Mouse (Mus musculus) T-helper 17 cell (primary cell): ENCODE data around the gene Anapc15-ps.

ENCODE experiments used
- in situ Hi-C, 2 experiments: fragments of 300-600 bp; cut with MboI, MseI; formaldehyde crosslinking; loops; 1 replicate in 1 of 2; 2 replicates in 1 of 2; pipeline ENCODE4 v1.15.1; 2025; ENCODE audit warnings: high pct_unique_total_duplicates in 2 of 2

Anapc15-ps gene

DNA sequence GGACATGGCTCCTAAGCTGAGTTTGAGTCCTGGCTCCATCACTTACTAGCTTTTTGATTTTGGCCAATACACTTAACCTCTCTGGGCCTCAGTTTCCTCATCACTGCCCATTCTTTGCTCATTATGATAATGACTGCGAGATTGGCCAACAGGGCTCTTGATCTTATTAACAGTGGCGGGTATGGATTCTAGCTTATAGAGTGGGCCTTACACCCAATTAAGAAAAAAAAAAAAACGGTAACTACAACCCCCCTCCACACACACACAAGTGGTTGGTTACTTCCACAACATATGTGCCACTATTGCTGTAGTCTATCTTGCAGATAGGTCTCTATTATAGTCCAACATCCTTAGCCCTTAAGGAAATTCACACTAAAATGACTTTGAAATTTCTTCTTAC is at the start of gene Anapc15-ps:
Gene Anapc15-ps (minus strand): TSS at position 101 of the 400 bp plus-strand sequence.
- in situ Hi-C loops: no loop called here

DNA sequence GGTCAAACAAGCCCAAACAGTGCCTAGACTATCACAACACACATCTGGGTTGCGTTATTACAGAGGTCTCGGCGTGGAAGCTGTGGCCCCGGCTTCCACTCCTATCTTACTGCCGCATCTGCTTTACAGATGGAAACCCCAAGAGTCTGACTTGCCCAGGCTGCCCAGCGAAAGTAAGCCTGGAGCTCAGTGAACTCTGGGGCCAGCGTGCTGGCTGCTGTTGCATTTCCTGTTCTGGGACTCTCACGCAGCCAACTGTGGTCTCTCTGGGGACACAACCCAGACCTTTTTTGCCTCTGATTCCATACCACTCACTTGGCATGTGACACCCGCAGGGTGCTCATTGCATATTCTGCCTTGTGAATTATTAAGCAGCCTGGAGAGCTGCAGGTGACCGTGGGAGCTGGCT is 49.0 kb upstream of the Anapc15-ps start:
- in situ Hi-C loops: no loop called here

DNA sequence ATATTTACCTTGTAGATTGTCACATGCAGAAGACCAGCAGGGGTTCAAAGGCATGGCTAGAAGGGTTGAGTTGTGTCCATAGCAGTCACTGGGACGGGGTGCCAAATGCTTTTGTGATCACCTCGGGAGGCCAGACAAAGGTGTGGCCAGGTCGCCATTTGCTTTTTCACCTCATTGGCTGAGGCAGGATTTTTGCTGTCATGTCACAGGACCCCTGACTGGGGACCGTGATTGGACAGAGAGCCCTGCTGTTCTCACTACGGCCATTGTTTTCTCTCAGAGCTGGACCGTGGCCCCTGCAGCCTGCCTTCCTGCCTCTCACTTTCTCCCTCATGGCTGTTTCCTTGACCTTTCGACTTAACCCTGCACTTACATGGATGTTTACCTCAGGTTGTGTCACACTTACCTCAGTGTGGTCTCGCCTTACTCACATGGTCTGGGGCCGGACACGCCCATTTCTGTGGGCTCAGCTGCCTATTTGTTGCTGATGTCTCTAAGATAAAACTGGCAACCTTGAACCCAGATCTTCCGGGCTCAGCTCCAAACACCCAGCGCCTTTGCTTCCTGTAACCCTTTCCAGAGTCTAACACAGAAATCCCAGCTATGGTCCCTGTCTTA is 47.0 kb upstream of the Anapc15-ps start:
- in situ Hi-C loops: no loop called here

DNA sequence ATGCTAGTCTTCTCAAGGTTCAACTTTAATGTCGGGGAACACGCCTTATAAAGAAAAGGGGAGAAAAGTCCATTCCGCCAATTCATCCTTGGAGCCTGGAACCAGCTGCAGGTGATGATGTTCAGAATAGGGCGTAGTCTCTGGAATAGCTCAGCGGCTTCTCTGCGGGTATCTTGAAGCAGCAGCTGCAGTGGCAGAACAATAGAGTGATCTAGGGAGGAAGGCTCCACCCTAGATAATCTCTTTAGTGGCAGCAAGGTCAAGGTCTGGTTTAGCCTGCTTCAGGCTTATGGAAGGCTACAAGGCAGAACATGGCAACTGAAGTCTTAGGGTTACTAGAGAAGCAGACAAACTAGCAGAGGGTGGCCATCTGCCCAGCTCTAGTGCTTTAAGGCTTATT is 46.2 kb upstream of the Anapc15-ps start:
- in situ Hi-C loops: no loop called here

DNA sequence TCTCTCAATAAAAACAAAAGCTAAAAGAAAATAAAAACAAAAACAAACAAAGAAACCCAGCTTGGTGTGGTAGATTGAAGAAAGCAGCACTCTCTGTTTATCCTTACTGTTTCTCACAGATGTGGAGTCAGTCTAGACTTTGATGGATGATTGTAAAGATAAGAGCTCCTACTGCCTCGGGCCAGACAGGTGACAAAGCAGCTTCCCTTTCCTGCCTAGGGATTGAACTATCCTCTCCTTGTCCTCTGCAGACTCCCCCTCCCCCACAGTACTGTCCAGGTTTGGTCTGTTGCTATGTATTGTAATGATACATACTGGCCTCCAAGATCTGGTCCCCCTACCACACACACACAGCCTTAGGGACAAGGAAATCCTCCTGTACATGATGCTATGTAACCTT is 45.5 kb upstream of the Anapc15-ps start:
- in situ Hi-C loops: no loop called here

DNA sequence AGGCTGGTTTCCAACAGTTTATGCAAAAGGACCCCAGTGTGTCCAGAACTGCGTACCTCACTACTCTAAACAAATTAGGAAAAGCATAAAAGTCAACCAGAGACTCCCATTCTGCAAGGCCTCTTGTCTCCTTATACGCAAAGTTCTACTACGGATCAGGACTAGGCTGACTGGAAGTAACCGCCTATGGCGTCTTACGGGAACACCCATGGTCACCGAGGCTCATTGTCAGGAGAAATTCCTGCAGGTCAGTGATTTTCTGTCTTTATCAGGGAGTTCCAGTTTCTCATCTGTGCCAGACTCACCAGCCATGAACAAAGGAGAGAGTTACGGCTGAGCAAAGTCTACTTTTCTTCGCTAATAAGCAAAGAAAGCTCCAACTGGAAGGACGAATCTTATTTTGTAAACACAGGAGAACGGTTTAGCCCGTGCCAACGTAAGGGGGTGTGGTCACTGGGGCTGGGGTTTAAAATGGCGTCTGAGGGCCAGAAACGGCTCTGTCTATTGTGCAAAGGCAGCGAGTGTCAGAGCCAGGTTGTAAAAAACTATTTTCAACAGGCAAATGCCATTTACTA is 43.9 kb upstream of the Anapc15-ps start:
- in situ Hi-C loops: no loop called here

DNA sequence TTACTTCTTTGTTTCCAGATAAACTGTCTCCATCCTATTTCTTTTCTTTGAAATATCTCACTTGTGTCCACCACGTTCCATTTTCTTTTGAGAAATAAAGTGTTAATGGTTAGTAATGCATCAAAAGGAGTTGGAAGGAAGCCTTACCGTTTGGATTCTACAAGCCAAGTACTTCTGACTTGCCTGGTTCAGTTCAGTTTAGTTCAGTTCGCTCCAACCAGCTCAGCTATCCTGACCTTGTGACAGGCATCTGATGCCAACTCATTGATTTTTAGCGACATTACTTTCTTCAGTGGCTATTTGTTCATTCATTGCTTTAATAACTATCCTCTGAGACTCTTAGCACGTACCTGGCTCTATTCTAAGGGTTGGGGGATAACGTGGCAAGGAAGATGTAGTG is 42.4 kb upstream of the Anapc15-ps start:
- in situ Hi-C loops: no loop called here

DNA sequence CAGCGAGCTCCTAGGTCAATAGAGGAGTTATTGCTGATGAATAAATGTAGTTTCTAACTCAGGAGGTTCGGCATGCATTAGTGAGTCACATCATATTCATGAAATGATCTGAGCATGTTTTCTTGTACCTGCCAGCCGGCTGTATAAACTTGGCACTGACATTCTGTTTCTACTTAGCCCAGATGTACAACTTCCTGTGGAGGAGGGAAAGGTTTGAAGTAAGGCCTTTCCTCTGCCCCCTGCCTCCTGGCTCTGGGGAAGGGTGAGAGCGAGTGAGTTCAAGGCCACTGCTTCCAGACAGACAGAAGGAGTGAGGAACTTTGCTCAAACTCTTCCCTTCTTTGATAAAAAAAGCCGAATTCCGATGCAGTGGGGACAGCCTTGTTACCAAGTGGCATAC is 39.0 kb upstream of the Anapc15-ps start:
- in situ Hi-C loops: no loop called here

DNA sequence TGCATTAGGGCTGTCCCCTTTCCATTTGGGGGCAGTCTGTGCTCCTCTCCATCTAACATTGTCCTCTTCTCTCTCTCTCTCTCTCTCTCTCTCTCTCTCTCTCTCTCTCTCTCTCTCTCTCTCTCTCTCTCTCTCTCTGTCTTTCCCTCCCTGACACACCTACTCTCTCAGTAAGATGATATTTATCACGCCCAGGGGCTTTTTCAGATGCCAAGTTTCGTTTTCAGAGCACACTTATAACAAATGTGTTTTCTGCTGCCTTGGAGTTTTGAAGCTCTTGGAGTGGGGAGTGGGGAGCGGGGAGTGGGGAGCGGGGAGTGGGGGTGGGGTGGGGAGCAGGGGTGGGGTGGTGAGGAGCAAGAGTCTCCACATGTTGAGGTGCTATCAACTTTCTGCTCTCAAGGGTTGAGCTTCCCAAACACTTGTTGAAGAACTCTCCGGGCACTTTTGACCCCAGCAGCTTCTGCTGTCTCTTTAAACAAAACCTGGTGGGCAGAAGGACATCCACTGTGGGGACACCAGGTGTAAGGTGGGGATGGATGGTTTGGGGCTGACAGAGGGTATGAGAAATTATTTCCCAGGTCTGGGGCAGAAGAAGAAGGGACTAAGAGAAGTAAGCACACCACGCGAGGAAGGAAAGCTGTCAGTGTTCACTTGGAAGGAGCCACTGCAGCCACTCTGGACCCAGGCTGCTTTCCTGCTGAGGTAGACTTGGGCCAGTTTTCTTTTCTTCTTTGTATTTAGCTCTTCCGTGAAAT is 36.8 kb upstream of the Anapc15-ps start:
- in situ Hi-C loops: loop anchor here in 1 of 2 experiments (10.0 kb wide), 1 partner anchor 55 kb away; no protein-coding TSS in a partner anchor

DNA sequence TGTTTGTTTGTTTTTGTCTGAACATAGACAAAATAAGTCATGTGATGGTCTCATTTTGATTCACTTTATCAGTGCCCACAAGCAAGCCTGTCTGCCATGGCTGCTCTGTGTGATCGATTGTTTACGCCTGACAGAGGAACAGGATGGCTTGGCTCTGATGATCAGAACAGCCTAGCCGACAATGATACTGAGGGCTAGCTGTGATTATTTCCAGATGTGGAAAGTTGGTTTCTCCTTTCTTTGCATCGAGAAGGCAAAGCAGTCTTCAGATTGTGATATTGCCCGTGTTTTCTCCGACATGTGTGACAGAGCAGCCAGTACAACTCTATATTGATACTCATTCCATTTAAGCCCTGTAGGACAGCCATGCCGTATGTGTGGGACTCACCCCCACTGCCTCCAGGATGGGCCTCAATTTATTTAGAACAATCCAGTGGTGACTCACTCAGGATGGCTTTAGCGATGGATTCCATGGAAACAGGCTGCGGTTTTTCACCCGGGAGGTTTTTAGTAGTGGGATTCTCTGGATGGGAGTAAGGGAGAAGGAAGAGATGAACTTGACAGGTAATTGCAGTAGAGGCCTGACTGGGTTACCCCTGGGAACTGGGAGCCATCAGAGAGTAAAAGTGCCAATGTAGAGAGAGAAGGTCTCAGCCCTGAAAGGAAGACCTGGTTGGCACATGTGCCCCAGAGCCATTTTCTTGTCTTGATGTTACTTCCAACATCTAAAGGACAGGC is 36.1 kb upstream of the Anapc15-ps start:
- in situ Hi-C loops: loop anchor here in 1 of 2 experiments (10.0 kb wide), 1 partner anchor 55 kb away; no protein-coding TSS in a partner anchor

DNA sequence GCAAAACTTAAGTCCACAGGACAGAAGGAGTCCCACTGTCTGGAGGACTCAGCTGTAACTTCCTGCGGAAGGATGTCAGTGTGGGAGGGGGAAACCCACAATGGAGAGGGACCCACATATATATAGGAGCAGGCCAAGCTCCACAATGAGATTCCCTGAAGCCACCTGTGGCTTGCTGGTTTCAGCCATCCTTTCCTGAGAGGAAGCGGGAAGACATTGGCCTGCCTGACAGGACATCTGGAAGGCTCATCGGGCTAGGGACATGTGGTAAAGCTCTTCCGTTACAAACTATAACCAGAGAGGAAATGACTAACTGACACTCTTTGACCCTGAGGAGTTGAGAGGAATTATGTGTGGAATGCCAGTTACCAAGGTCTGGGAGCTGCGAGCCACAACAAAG is 34.8 kb upstream of the Anapc15-ps start:
- in situ Hi-C loops: loop anchor here in 1 of 2 experiments (10.0 kb wide), 1 partner anchor 57 kb away; no protein-coding TSS in a partner anchor

DNA sequence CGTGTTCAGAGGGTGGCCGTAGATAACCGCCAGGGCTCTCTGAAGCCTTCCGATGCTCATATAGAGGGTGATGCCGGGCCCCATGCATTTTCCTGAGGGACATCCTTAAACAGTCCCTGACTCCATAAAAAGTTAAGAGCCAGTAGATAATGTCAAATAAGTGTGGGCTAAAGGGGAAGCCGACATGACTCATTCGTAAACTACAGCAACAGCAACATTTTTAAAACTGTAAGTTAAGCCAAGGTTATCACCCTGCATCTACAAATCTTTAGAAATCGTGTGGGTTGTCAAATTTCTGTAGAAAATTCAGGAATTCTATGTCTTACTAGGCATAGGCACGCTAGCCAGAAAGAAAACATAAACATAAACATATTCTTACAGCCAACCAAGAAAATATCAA is 33.6 kb upstream of the Anapc15-ps start:
- in situ Hi-C loops: loop anchor here in 1 of 2 experiments (10.0 kb wide), 1 partner anchor 58 kb away; no protein-coding TSS in a partner anchor

DNA sequence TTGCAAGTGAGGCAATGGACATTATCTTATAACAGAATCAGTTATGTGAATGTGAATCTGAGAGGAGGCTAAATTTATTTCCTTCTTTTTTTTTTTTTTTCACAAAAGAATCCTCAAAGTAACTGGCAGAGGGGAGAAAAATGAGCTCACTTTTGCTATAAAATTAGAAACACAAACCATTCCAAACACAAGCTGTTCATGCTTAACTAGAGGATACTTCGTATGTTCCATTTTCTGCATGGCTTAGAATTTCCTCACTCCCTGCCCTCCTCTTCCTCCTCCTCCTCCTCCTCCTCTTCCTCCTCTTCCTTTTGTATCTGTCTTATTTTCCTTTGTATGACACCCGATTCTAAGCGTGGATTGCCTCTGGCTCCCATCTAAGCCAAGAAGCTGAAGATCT is 32.5 kb upstream of the Anapc15-ps start:
- in situ Hi-C loops: loop anchor here in 1 of 2 experiments (10.0 kb wide), 1 partner anchor 59 kb away; no protein-coding TSS in a partner anchor

DNA sequence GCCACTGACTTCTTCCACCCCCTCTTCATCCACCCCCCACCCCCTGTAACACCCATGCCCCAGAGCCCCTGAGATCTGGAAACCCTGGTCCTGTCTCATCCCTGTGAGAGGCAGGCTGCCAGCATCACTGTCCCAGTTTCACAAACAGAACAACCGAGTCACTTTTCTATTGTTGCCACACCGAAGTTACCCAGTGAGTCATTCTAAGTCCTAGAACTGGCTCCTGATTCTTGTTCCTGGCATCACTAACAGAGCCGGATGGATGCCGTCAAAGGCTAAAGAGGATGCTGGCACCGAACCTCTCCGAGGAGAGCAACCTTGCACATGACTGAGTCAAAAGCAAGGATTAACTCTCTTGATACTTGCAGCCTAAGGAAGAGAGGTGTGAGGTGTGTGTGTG is 31.6 kb upstream of the Anapc15-ps start:
- in situ Hi-C loops: loop anchor here in 1 of 2 experiments (10.0 kb wide), 1 partner anchor 60 kb away; no protein-coding TSS in a partner anchor

DNA sequence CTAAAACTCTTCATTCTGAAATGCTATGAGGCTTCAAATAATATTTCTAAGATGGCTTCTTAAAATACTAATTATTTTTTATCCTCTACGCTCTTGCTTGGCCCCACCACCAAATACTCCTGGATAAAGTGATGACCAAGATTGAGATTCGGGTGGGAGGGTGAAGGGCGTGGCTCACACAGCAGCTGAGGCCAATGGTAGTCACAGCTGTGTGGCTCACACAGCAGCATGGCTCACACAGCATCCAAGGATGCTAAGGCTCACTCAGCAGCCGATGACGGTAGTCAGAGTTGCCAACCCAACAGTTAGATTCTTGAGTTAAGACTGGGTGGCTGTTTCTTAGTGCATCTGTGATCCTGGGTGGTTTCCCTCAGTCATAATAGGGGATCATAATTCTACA is 30.5 kb upstream of the Anapc15-ps start:
- in situ Hi-C loops: loop anchor here in 1 of 2 experiments (10.0 kb wide), 1 partner anchor 61 kb away; no protein-coding TSS in a partner anchor

DNA sequence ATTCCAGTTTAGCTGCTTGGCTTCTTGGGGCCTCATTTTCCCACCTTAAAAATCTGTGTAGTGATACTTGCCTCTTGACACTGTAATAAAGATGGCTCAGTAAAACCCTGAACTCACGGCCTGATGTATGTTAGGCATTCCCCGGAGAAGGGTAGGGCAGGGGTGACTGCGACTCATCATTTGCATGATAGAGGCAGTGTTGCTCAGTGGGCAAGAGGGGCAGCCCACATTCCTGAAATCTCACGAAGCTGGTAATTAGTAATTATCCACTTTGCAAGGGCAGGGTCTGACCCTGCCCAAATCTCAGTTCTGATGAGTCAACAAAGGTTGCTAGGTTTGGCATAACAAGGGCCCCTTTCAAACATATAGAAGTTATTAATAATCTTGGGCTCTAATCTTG is 27.2 kb upstream of the Anapc15-ps start:
- in situ Hi-C loops: loop anchor here in 1 of 2 experiments (10.0 kb wide), 1 partner anchor 64 kb away; no protein-coding TSS in a partner anchor

DNA sequence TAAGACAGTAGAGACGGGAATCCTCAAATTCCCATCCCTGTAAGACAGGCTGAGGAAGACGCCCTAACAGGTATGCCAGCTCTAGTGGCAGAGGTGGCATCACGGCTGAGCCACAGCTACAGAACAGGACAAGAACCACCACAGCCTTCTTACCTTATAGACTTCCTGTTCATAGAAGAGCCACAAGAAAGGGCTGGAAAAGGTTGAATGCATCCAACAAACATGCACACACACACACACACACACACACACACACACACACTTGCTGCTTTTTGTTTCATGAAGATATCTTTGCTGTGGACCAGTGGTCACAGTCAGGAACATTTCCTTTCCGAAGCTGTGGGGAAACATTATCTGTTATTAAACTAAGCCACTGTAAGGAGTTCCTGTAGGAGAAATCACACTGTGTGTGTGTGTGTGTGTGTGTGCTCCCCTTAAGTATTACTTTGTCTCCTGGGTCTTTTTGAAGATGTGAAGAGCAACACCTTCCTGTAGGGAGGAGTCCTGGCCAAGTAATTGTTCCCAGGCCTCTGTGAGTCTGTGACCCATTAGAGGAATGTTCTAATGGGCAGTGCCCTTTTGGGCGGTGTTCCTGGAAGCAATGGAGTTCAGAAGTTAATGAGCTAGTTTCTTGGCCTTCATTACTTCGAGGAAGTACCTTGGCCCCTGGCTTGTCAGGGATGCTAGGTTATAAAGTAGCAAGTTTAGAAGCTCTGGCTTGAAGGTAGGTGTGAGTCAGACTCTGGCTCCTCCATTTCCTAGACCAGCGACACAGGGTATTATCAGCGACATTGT is 25.9 kb upstream of the Anapc15-ps start:
- in situ Hi-C loops: no loop called here

DNA sequence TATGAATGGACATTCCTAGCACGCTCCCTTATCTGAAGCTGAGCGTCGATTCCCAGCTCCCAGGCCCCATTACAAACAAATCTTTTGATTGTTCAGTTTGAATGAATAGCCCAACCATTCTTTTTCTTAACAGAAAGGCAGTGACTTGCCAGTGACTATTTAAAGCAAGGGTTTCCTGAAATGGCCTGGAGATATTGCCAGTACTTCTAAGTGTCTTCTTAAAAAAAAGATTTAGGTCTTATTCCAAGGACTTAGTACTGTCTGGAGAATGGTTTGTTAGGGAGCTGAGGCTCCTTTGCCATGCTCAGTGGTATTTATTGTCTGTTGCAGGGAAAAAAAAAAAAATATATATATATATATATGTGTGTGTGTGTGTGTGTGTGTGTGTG is 23.0 kb upstream of the Anapc15-ps start:
- in situ Hi-C loops: no loop called here

DNA sequence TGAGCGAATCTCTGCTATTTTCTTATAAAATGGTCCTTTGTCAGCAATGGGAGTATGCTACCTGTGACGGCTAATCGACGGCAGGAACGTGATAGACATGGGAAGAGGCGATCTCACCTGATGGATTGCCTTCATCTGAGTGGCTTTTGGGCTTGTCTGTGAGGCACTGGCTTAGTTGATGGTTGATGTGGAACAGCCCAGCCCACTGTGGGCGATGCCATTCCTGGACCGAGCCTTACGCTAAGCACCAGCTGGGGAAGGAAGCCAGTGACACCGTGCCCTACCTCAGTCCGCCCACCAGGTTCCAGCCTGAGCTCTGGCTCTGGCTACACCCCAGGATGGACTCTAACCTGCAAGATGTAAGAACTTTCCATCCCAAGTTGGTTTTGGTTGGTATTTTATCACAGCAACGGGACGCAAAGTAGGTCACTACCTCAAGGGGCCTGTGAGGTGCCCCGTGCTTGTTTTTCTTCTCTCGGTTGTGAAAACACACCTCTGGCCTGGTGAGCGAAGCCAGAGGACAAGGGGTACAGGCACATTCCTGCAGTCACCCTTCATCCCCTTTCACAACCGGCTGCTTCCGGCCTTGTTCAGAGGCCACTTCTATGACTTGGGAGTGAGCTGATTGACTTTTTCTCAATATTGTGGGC is 22.5 kb upstream of the Anapc15-ps start:
- in situ Hi-C loops: no loop called here

DNA sequence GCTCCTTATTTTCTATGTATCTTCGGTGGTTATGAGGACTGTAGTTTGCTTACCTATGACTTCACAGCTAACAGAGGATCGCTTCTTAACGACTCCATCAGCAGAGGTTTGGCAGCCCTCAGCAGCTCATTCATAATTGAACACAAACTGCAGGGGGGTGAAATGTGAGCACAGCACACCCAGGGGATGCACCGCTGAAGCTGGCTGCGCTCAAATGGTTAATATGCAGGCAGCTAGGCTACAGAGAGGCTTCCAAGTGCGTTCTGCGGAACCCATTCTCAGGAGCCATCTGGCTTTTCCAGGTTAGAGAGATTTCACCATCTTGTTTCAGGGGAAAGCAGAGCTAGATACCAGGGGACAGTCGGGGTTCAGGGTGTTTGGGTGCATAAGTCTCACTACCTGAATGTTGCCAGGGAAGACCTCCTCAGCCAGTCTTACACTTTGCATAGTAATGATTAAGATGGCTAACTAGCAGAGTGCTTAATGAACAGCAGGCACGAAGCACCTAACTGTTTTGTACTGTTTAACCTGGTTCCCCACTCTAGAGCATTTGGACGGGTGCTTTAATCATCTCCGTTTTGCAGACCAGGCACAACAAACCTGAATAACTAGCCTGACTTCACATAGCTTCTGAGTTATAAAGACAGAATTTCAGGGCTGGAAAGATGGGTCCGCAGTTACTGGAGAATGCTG is 21.5 kb upstream of the Anapc15-ps start:
- in situ Hi-C loops: no loop called here
